Mouse (Mus musculus) G1E (cell line): Measurements from ENCODE around the gene Sult6b1.

Experiments used
- CTCF ChIP-seq: IDR thresholded peaks from 2 replicates; pipeline ENCODE4 v1.5.1; 2012; ENCODE audit warnings: low read depth, low read length, inconsistent platforms, mixed read lengths
- GATA1 ChIP-seq: IDR thresholded peaks from 2 replicates; pipeline ENCODE4 v1.6.1; 2012; ENCODE audit warnings: borderline replicate concordance, low read length, inconsistent platforms, mixed read lengths
- POLR2AphosphoS5 ChIP-seq: IDR thresholded peaks from 2 replicates; pipeline ENCODE4 v1.6.1; 2012; ENCODE audit warnings: low read depth, low read length, inconsistent platforms; ENCODE audit not compliant: insufficient replicate concordance
- TAL1 ChIP-seq: conservative IDR thresholded peaks from 2 replicates; pipeline ENCODE4 v1.6.1; 2012; ENCODE audit warnings: low read depth, low read length, inconsistent platforms, mixed read lengths

DNA sequence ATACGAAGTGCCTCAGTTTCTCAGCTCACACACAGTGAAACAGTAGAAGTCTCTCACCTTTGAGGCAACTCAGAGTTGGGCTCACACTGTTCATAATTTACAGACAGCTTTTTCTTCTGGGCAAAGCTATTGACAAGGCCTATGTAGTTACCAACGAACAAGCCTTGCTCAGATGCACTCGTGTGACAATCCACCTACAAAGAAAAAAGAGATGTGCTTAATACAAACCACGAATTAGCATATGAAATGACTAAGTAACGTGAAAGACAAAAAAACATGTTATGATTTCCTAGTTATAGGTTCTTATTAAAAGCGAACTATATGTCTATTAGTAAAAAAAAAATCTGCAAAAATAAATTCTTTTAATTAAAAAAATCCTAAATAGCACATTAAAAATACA is 32.9 kb downstream of the Sult6b1 start:
- TF ChIP-seq CTCF (no peak), GATA1 (no peak), TAL1 (no peak), POLR2AphosphoS5 (no peak)
